Mouse (Mus musculus): ENCODE measurements at regions not wholly inside any gene's neighbourhood (a gene's known extent, or its start where the extent isn't known, plus 50 kb on each side); places are given as distances from the start of the nearest gene placed in this dataset.
A peak's percentile ranks its signal among the peaks of the same experiment; 100 is the strongest.

DNA sequence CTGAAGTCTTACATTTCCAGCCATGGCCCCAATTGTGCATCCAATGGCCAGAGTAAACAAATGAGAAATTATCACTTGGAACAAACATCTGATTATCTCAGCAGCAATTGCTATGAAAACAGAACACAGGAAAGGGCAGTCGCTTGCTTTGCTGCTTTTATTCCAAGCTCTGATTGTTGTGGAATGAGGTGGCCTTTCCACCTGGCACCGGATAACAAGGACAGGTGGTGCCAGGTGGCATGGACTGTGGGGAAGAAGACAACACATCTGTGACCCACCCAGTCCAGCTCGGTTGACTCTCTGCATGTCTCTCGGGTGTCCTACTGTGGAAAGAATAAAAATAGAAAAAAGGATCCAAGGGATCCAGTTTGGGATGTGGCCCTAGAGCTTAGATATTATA is 694.9 kb downstream of the Tlr4 start:
- ATAC-seq (ENCODE audit: low FRiP score, low TSS enrichment): no peak
- no peak overlapping the region for H3K4me3 ChIP-seq (ENCODE audit: low read length)
- H3K4me2 ChIP-seq (replicated peaks; ENCODE audit: low read depth, low read length): no peak overlapping the region
- H3K4me1 ChIP-seq (ENCODE audit: insufficient read depth, low read length): no peaks in the 10 kb centered on the region
- no peak overlapping the region for H3K9ac ChIP-seq (replicated peaks; ENCODE audit: low read length)
- H3K27me3 ChIP-seq (ENCODE audit: insufficient read depth, low read length): no peaks in the 10 kb centered on the region
- 79% methylated on average over 4 of the region's 4 CpGs for WGBS
- no peaks in the 10 kb centered on the region for H3K36me3 ChIP-seq (ENCODE audit: insufficient read depth, low read length)
- H3K9me3 ChIP-seq (ENCODE audit: low read length): no peaks in the 10 kb centered on the region
- H3K27ac ChIP-seq (ENCODE audit: low read length): no peak overlapping the region

DNA sequence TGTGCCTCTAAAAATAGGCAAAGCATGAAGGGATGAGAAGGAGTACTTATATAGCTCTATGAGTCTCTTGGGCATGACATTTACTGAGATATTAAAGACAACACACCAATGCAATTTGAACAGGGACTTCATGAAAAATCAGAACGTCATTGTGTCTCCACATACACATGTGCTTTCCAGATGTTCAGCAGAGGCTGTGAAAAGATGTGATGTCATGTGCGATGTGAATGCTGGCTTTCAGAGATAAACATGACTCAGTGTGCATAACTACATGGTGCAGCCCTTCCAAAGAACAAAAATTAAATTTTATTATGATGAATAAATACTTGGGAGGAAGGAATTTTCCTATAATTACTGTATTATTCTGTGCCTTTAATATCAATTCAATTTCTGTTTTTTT is 695.8 kb downstream of the Tlr4 start:
- Histone ChIP-seq H3K9me3 (ENCODE audit: low read length) (no peaks in the 10 kb centered on the region), H3K27me3 (ENCODE audit: insufficient read depth, low read length) (no peaks in the 10 kb centered on the region), H3K27ac (ENCODE audit: low read length) (no peak overlapping the region), H3K9ac (replicated peaks; ENCODE audit: low read length) (no peak overlapping the region), H3K4me1 (ENCODE audit: insufficient read depth, low read length) (no peaks in the 10 kb centered on the region), H3K36me3 (ENCODE audit: insufficient read depth, low read length) (no peaks in the 10 kb centered on the region), H3K4me3 (ENCODE audit: low read length) (no peak overlapping the region), H3K4me2 (replicated peaks; ENCODE audit: low read depth, low read length) (no peak overlapping the region)
- ATAC-seq (ENCODE audit: low FRiP score, low TSS enrichment): no peak
- 82% methylated on average over 2 of the region's 2 CpGs for WGBS

DNA sequence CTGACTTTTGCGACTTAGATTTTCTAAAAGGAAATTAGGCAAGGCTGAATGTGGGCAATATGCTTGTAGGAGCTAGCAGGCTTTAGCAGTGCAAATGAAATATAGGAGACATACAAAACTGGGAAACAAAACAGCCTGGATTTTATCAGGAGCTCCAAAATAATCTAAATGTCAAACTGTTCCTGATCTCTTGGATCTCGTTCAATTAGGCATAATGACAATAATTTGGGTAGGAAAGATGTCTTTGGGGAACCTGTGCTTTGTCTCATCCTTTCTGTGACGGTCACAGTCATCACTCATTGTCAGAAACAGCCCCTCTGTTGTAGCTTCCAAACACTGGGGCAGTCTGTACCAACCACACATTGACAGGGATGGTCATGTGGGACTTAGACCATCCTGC is 702.2 kb downstream of the Tlr4 start:
- Histone ChIP-seq H3K27ac (ENCODE audit: low read length) (no peak overlapping the region), H3K4me1 (ENCODE audit: insufficient read depth, low read length) (no peaks in the 10 kb centered on the region), H3K27me3 (ENCODE audit: insufficient read depth, low read length) (no peaks in the 10 kb centered on the region), H3K36me3 (ENCODE audit: insufficient read depth, low read length) (no peaks in the 10 kb centered on the region), H3K9me3 (ENCODE audit: low read length) (no peaks in the 10 kb centered on the region), H3K4me3 (ENCODE audit: low read length) (no peak overlapping the region), H3K9ac (replicated peaks; ENCODE audit: low read length) (no peak overlapping the region), H3K4me2 (replicated peaks; ENCODE audit: low read depth, low read length) (no peak overlapping the region)
- ATAC-seq (ENCODE audit: low FRiP score, low TSS enrichment): no peak
- WGBS: 73% methylated on average over 3 of the region's 3 CpGs

DNA sequence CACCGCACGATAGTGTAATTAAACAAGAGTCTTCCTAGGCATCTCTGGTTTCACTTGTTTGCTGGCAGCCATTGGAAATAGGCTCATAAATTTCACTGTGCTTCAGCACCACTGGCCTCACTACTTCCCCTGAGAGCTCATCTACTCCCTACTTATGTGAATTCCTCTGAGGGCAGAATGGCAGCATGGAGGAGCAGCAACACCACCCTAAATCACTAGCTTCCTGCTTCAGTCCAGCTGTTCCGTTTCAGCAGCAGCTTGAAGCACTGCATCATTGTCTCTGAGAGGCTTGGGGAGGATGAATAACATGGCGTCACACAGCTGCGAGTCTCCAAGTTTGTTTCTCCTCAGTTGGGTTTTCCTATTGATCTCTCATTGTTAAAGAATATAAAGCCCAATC is 712.1 kb downstream of the Tlr4 start:
- no peaks in the 10 kb centered on the region for H3K36me3 ChIP-seq (ENCODE audit: insufficient read depth, low read length)
- no peak overlapping the region for H3K4me2 ChIP-seq (replicated peaks; ENCODE audit: low read depth, low read length)
- H3K4me1 ChIP-seq (ENCODE audit: insufficient read depth, low read length): no peaks in the 10 kb centered on the region
- WGBS: 12% methylated on average over 5 of the region's 5 CpGs
- H3K4me3 ChIP-seq (ENCODE audit: low read length): no peak overlapping the region
- ATAC-seq (ENCODE audit: low FRiP score, low TSS enrichment): peak; percentile 90
- no peaks in the 10 kb centered on the region for H3K27me3 ChIP-seq (ENCODE audit: insufficient read depth, low read length)
- no peaks in the 10 kb centered on the region for H3K9me3 ChIP-seq (ENCODE audit: low read length)
- H3K9ac ChIP-seq (replicated peaks; ENCODE audit: low read length): no peak overlapping the region
- H3K27ac ChIP-seq (ENCODE audit: low read length): no peak overlapping the region

- Histone ChIP-seq H3K4me2 (replicated peaks; ENCODE audit: low read depth, low read length) (no peak overlapping the region), H3K9ac (replicated peaks; ENCODE audit: low read length) (no peak overlapping the region), H3K4me3 (ENCODE audit: low read length) (no peak overlapping the region), H3K27me3 (ENCODE audit: insufficient read depth, low read length) (no peaks in the 10 kb centered on the region), H3K27ac (ENCODE audit: low read length) (no peak overlapping the region), H3K9me3 (ENCODE audit: low read length) (no peaks in the 10 kb centered on the region), H3K4me1 (ENCODE audit: insufficient read depth, low read length) (no peaks in the 10 kb centered on the region), H3K36me3 (ENCODE audit: insufficient read depth, low read length) (no peaks in the 10 kb centered on the region)
- 43% methylated on average over 1 of the region's 1 CpGs for WGBS
- ATAC-seq (ENCODE audit: low FRiP score, low TSS enrichment): no peak
Measured at GRCm38 (mm10) chr4:67546013-67546412, 718.6 kb downstream of the Tlr4 start.

DNA sequence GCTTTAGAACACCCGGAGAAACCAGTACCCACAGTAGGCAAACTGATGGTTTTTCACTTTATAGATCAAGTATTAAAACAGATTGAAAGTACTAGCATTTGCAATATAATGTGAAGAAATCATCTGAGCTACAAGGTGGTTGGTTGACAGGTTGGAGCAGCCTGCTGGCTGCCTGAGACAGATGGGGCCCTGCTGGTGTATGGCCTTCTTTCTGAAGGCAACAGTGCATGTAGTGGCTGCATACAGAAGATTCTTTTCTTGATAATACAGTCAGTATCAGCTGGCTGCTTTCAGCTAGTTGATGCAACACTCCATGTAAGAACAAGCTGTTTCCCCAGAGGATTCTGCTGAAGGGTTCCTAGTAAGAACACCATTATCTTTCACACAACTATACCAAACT is 720.6 kb downstream of the Tlr4 start:
- 88% methylated on average over 1 of the region's 1 CpGs for WGBS
- H3K4me1 ChIP-seq (ENCODE audit: insufficient read depth, low read length): no peaks in the 10 kb centered on the region
- H3K27ac ChIP-seq (ENCODE audit: low read length): no peak overlapping the region
- no peaks in the 10 kb centered on the region for H3K9me3 ChIP-seq (ENCODE audit: low read length)
- H3K36me3 ChIP-seq (ENCODE audit: insufficient read depth, low read length): no peaks in the 10 kb centered on the region
- H3K4me2 ChIP-seq (replicated peaks; ENCODE audit: low read depth, low read length): no peak overlapping the region
- no peak overlapping the region for H3K9ac ChIP-seq (replicated peaks; ENCODE audit: low read length)
- ATAC-seq (ENCODE audit: low FRiP score, low TSS enrichment): no peak
- H3K4me3 ChIP-seq (ENCODE audit: low read length): no peak overlapping the region
- H3K27me3 ChIP-seq (ENCODE audit: insufficient read depth, low read length): no peaks in the 10 kb centered on the region

DNA sequence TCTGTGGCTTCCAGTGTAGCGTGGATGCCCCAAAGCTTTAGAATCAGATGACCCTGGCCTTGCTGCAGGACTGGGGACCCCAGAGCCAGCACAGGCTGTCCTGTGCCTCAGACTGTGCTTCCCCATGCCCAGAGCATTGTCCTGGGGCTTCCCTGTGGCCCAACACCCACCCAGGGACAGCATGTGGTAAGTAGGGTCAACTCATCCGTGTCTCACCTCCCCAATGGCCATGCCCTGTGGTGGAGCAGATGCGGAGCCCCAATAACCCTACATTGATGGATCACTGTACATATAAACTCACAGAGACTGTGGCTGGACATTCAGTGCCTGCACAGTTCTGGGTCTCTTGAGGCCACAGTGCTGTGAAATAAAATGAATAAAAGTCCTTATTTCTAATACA is 726.1 kb downstream of the Tlr4 start:
- Histone ChIP-seq H3K9ac (replicated peaks; ENCODE audit: low read length) (no peak overlapping the region), H3K36me3 (ENCODE audit: insufficient read depth, low read length) (no peaks in the 10 kb centered on the region), H3K4me1 (ENCODE audit: insufficient read depth, low read length) (no peaks in the 10 kb centered on the region), H3K9me3 (ENCODE audit: low read length) (no peaks in the 10 kb centered on the region), H3K4me2 (replicated peaks; ENCODE audit: low read depth, low read length) (no peak overlapping the region), H3K27me3 (ENCODE audit: insufficient read depth, low read length) (no peaks in the 10 kb centered on the region), H3K27ac (ENCODE audit: low read length) (no peak overlapping the region), H3K4me3 (ENCODE audit: low read length) (no peak overlapping the region)
- ATAC-seq (ENCODE audit: low FRiP score, low TSS enrichment): no peak
- WGBS: 79% methylated on average over 3 of the region's 3 CpGs

- no peaks in the 10 kb centered on the region for H3K4me1 ChIP-seq (ENCODE audit: insufficient read depth, low read length)
- H3K9me3 ChIP-seq (ENCODE audit: low read length): no peaks in the 10 kb centered on the region
- ATAC-seq (ENCODE audit: low FRiP score, low TSS enrichment): no peak
- H3K36me3 ChIP-seq (ENCODE audit: insufficient read depth, low read length): no peaks in the 10 kb centered on the region
- H3K27me3 ChIP-seq (ENCODE audit: insufficient read depth, low read length): no peaks in the 10 kb centered on the region
- no peak overlapping the region for H3K4me2 ChIP-seq (replicated peaks; ENCODE audit: low read depth, low read length)
- H3K4me3 ChIP-seq (ENCODE audit: low read length): no peak overlapping the region
- no peak overlapping the region for H3K27ac ChIP-seq (ENCODE audit: low read length)
- no peak overlapping the region for H3K9ac ChIP-seq (replicated peaks; ENCODE audit: low read length)
- 85% methylated on average over 3 of the region's 3 CpGs for WGBS
Measured at GRCm38 (mm10) chr4:67574816-67575215, 747.4 kb downstream of the Tlr4 start.

DNA sequence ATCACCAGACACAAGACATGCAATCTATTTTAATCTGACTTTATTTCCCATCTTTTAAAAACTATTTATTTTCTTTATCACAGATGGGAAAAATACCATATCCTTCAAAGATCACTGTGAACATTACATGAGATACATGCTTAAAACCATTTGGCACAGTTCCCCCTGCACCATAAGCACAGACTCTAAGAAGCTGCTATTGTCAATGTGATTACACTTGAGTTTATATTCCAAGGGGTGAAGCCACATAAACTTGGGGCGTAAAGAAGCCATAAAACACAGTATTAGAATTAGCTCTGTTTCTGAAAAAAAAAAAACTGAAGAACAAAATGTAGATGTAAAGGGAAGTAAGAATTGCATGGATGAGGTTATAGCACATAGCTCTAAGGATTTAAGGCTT is 762.1 kb downstream of the Tlr4 start:
- Histone ChIP-seq H3K4me3 (ENCODE audit: low read length) (no peak overlapping the region), H3K4me1 (ENCODE audit: insufficient read depth, low read length) (no peaks in the 10 kb centered on the region), H3K27me3 (ENCODE audit: insufficient read depth, low read length) (no peaks in the 10 kb centered on the region), H3K27ac (ENCODE audit: low read length) (no peak overlapping the region), H3K36me3 (ENCODE audit: insufficient read depth, low read length) (no peaks in the 10 kb centered on the region), H3K9ac (replicated peaks; ENCODE audit: low read length) (no peak overlapping the region), H3K4me2 (replicated peaks; ENCODE audit: low read depth, low read length) (no peak overlapping the region), H3K9me3 (ENCODE audit: low read length) (no peaks in the 10 kb centered on the region)
- 42% methylated on average over 1 of the region's 1 CpGs for WGBS
- no peak for ATAC-seq (ENCODE audit: low FRiP score, low TSS enrichment)

DNA sequence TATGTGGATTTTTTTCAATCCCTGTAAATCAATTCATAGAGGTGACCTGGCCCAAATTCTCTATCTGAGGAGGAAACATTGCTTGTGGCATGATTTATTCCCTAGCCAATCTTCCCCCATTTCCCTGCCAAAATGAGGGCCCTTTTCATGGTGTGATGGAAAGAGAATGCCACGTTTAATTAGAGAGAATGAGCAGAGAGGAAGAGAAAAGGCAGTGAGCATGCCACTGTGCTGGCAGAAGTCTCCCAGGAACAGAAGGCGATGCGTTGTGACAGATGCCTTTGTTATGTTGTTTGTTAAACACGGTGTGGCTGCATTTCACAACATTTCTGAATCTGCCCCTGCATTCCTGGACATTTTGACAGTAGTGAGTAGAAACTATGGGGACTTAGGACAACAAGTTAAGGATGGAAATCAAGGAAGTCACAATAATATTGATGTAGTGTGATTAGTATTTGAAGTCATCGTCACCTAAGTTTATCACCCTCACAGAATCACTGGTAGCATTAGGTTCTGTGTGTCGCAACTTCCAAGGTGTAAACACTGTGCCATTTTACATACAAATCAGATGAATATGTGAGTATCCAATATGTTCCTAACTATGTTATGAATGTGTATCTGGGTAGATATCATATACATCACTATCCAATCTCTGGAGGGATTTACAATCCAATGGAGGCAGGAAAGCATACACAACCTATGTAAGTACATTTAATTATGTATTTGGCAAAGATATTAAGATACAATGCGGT is 762.8 kb downstream of the Tlr4 start:
- Histone ChIP-seq H3K4me3 (ENCODE audit: low read length) (no peak overlapping the region), H3K4me1 (ENCODE audit: insufficient read depth, low read length) (no peaks in the 10 kb centered on the region), H3K4me2 (replicated peaks; ENCODE audit: low read depth, low read length) (no peak overlapping the region), H3K9me3 (ENCODE audit: low read length) (no peaks in the 10 kb centered on the region), H3K9ac (replicated peaks; ENCODE audit: low read length) (no peak overlapping the region), H3K36me3 (ENCODE audit: insufficient read depth, low read length) (no peaks in the 10 kb centered on the region), H3K27me3 (ENCODE audit: insufficient read depth, low read length) (no peaks in the 10 kb centered on the region), H3K27ac (ENCODE audit: low read length) (no peak overlapping the region)
- ATAC-seq (ENCODE audit: low FRiP score, low TSS enrichment): no peak
- 63% methylated on average over 7 of the region's 7 CpGs for WGBS

Measured in kidney, embryonic 16.5 days (tissue).